Mouse (Mus musculus) spleen, adult 10 weeks (tissue): Measurements from ENCODE around the gene Sult5a1. TPM values are rescaled to one million over a fixed set of nuclear protein-coding genes. Genes with fewer than 3 reads are reported as not detected.

Experiments
- polyA plus RNA-seq: library from polyadenylated mRNA; stranded (reverse); fragments of 350-450 nt; fragmentation: Illumina TruSeq; extraction: RNeasy Lipid Tissue Mini Kit (QIAGEN cat#74804); gene quantifications from one replicate; pipeline ENCODE4 v1.2.3, GENCODE M21; 2015; ENCODE audit warnings: low replicate concordance; ENCODE audit not compliant: insufficient read depth

The Sult5a1 gene
- 0.23 TPM for polyA plus RNA-seq

DNA sequence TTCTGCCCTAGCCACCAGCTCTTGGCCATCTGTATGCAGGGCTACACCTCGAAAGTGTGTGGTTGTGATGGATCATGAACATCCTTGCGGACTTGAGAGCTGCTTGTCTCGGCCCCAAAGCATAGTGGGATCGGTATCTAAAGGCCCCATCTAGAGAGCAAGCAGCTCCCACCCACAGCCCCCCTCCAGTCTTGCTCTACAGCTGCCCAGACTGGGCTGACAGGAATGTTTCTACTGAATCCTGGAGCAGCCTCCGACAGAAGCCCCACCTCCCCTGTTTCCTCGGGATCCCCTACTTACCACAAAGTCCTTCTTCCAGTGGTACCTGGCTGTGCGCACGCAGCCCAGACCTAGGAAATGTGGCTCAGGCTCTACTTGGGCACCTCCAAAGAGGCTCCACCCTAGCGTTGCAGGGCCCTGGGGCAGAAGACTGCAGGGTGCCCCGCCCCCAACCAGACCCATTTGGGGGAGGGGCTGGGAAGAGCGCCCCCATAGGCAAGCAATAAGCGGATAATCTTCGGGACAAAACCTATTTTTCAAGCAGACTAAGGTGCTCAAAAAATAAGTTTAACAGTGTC, at the start of gene Sult5a1:
Sult5a1 (minus strand) TSS at position 428 of the 578 bp plus-strand sequence.

DNA sequence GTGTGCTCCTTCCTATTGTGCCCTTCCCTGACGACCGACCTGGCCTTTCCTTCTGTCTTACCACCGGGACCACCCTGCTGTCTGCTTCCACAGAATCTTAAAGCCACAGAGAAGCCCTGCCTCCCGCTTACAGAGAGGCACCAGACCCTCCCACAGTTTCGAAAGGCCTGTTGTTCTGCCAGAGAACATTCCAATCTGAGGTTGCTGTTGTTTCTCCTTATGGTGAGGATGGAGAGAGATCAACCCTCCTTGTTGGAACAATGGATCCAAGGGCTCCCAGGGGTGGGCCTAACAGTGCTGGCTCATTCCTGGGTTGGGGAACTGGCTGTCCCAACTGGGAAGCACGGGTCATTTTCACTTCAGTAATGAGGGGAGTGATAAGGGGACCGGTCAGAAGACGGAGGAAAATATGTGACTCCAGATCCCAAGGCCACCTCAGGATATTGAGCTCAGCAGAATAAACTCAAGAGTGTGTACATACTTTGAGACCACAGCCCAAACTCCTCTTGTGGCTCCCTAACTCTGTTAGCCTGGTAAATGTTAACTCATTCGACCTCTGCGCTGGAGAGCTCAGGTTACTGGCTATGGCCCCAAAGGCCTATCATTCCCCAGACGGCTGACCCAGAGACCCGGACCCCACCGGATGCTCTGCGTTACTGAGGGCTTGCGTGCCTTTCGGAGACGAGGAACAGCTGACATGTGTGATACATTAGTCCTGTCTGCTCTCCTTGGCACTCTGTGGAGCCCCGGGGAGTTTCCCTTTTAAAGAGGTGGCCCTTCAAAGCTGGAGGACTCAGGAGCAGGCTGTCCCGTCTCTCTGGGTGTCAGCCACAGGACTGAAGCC, 27.7 kb upstream of the Sult5a1 start, which contains the start of gene Dpep1:
Dpep1 (plus strand) TSS at position 677 of the 844 bp plus-strand sequence.

DNA sequence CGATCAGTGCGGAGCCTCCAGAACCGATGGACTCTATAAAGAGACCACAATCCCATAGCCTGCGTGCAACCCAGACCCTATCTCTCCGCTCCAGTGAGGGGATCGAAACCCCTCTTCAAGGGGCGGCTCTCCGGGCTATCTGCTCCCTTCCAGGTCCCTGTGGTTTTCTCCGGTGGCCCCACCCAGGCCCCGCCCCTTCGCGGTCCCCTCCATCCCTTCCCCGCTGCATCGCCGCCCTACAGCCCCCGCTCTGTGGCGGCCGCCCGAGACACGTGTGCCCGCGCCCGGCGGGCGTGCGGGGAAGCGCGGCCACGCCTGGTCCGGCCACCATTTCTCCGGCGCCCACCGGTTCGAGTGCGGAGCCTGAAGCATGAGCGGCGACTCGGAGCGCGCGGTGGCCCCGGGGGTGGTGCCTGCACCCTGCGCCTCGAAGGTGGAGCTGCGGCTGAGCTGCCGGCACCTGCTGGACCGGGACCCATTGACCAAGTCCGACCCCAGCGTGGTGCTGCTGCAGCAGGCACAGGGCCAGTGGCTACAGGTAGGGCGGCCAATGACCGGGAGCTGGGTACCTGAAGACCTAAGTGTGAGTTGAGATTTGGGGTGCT, 40.9 kb downstream of the Sult5a1 start, which contains the start of gene Cpne7:
Cpne7 (plus strand) TSS at position 248 of the 605 bp plus-strand sequence.

DNA sequence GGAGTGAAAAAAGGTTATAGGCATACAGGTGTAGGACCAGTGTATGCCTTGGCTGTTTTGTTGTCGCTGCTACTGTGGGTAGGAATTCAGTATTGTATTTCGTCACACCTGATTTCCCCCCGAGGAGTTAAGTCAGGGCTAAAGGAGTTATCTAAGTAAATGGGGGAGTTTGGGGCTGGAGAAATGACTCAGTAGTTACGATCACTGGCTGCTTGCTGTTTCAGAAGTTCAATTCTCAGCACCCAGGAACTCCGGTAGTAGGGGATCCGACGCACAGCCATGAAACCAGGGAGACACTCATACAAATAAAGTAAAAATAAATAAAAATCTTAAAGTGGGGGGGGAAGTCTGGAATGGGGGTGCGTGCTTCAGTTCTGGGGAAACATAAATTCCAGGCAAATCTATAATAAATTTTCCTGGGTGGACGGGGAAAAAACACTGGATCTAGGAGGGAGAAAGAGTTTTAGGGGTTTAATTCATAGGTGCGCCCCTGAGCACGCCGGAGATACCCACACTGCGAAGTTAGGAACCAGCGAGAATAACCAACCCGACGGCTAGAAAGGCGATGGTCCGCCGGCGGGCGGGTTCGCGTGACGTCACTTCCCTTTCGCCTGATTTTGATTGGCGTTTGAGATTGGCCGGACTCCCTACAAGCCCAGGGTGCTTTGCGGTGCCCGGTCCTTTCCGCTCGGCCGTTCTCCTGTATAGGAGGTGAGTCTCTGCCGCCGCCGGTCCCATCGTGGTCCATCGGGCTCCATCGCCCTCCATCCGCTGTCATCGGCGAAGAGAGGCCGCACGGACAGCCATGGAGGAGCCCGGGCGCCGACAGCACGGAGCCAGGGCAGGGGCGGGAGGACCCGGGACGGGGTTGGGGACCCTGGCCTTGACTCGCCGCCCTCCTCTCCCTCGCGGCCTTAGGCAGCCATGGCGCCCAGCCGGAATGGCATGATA, 56.1 kb downstream of the Sult5a1 start, which contains the start of gene Rpl13:
Rpl13 (plus strand) TSS at position 616 of the 951 bp plus-strand sequence.

Other genes with a start within 250 kb of the Sult5a1 start
- gene Ankrd11, start 116.0 kb downstream of the Sult5a1 start, polyA plus RNA-seq = 95.4 TPM
- 35.7 TPM for gene Spg7, start 95.4 kb downstream of the Sult5a1 start, polyA plus RNA-seq
- 1,006 TPM for gene Rpl13, start 56.0 kb downstream of the Sult5a1 start, polyA plus RNA-seq
- gene Cpne7, start 40.9 kb downstream of the Sult5a1 start, polyA plus RNA-seq = 0.61 TPM
- 0.94 TPM for gene Dpep1, start 27.9 kb upstream of the Sult5a1 start, polyA plus RNA-seq
- 61.1 TPM for gene Chmp1a, start 54.4 kb upstream of the Sult5a1 start, polyA plus RNA-seq
- gene Spata33, start 54.5 kb upstream of the Sult5a1 start, polyA plus RNA-seq = 0.19 TPM
- gene Cdk10, start 66.5 kb upstream of the Sult5a1 start, polyA plus RNA-seq = 41.7 TPM
- 2.1 TPM for gene Spata2l, start 77.9 kb upstream of the Sult5a1 start, polyA plus RNA-seq
- gene Zfp276, start 95.9 kb upstream of the Sult5a1 start, polyA plus RNA-seq = 11.3 TPM
- 13.5 TPM for gene Vps9d1, start 96.0 kb upstream of the Sult5a1 start, polyA plus RNA-seq
- 22.2 TPM for gene Fanca, start 160.3 kb upstream of the Sult5a1 start, polyA plus RNA-seq
- gene Spire2, start 174.4 kb upstream of the Sult5a1 start, polyA plus RNA-seq = 0.28 TPM
- 390 TPM for gene Tcf25, start 215.4 kb upstream of the Sult5a1 start, polyA plus RNA-seq
- not detected for gene Mc1r, start 248.8 kb upstream of the Sult5a1 start, polyA plus RNA-seq